Mouse (Mus musculus): ENCODE results near the gene Mcfd2.

Mcfd2 gene

DNA sequence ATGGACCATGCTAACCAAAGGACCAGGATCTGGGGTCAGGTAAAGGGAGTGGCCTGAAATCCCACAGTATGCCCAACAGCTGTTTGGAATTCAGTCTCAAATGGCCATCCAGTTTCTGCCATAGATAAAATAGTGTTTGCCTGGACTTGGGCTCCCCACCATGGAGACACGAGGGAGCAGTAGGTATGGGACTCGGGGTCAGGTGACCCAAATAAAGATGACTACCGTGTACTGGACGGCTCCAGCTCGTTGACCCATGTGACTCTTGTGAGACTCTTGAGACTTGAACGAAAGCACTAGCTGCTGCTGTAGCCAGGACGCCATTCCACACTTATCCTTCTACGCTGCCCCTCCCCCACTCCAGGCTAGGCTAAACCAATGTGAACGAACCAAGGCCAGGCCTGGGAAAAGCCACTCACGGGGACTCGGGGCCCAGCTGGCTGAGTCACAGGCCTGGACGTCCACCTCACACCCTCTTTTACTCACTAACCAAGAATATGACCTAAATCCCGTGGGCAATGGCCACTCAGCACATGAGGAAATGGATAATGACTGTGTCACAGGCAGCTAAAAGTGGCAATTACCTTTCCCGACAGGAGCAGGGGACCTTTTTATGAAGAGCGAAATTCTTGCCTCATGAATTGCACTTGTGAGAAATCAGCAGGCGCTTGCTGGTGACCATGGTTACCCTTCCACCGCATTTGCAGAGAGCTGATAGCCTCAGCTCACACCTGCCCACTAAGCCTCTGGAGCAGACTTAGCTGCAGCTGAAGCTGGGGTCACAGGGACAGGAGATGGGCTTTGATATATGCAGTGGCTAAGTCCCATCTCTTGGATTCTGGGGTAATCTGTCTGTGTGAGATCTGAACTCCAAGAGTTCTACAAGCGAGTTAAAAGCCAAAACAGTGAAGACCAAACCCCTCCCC lies 28.7 kb downstream of the Mcfd2 start:
- DNase-seq (ENCODE audit: low spot score in 2 of 2): no peak

DNA sequence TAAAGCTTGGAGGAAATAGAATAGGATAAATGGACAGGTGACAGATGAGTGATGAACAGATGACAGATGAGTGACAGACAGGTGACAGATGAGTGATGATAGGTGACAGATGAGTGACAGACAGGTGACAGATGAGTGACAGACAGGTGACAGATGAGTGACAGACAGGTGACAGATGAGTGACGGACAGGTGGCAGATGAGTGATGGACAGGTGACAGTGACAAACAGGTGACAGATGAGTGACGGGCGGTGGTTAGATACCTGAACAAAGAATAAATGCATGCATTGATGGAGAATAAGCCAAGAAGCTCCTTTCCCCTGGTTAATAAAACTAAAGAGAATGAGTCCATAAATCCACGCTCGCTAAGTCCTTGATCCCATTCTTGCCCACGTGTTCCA lies 30.7 kb downstream of the Mcfd2 start:
- DNase-seq (ENCODE audit: low spot score in 2 of 2): no peak

DNA sequence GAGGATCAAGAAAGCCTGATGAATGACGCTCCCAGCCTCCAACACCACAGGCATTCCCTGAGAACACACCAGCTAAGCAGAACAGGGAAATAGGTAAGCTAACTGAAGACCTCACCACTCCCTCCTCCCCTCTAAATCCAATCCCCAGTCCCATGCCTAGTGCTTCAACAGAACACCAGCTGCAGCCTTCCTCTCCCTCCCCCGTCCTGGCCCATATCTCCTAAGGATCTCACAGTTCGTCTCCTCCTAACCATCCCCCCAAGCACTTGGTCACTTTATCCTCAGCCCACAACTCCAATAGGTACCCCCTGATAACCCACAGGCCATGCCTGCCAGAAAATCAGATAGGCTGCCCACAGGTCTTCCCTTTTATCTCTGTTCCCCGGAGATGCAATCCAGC lies 37.9 kb downstream of the Mcfd2 start:
- DNase-seq (ENCODE audit: low spot score in 2 of 2): no peak

GRCm38 (mm10) chr17:87226079-87226640 lies 39.6 kb downstream of the Mcfd2 start:
- peak in 1 of 2 experiments; percentile 24 for DNase-seq (ENCODE audit: low spot score in 2 of 2)

DNA sequence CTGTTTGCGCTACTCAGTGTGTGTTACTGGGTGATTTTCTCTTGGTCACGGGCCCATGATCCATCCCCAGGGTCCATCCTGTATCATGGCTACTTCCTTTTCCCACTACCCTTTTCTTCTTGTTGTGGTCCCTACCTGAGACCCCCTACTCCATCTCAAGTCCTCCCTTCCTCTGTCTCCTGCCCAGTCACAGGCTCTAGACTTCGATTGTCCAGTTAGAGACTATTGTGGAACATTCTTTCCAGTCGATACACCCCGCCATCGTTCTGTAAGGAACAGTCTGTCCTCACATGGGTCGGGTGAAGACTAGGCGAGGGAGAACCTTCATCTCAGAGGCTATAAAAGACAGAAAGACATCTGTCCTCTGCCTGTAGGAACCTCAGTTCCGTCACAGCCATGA lies 40.4 kb downstream of the Mcfd2 start:
- no peak for DNase-seq (ENCODE audit: low spot score in 2 of 2)

DNA sequence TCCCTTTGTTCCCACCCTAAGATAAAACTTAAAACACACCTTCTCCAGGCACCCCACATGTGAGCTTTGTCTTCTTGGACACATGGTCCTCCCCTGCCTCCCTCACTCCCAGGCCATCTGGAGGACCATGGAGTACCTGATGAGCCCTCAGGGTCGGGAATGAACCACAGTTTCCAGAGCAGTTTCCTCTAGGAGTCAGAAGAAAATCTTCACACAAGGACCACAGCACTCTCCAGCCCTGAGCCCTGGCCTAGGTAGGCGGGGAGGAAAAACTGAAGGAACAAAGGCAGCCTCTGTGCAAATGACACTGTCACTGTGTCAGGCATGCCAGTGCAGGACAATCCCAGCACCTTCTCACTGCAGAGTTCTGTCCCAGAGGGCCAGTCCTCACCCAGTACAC lies 41.3 kb downstream of the Mcfd2 start:
- DNase-seq (ENCODE audit: low spot score in 2 of 2): no peak

- no peak for DNase-seq (ENCODE audit: low spot score in 2 of 2)
These were observed 46.3 kb downstream of the Mcfd2 start for GRCm38 (mm10) chr17:87219456-87219855.

DNA sequence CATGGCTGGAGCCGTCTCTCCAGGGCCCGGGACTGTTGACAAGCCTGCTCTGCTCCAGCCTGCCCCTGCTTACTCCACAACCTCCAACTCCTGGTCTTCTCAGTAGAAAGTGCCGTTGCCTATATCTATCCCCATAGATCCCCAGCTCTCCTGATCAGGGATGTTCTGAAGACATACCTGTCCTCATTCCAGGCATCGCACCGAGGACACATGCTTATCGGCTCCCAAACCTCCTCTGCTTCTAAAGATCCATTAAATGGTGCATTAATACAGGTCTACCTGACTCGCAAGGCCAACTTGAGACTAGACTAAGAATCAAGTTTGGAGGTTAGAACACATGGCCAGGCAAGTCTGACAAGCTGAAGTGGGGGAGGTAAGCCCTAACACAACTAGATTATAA lies 51.2 kb downstream of the Mcfd2 start:
- no peak for DNase-seq (ENCODE audit: low spot score in 2 of 2)

GRCm38 (mm10) chr17:87210525-87210924 lies 55.2 kb downstream of the Mcfd2 start:
- DNase-seq (ENCODE audit: low spot score in 2 of 2): no peak

DNA sequence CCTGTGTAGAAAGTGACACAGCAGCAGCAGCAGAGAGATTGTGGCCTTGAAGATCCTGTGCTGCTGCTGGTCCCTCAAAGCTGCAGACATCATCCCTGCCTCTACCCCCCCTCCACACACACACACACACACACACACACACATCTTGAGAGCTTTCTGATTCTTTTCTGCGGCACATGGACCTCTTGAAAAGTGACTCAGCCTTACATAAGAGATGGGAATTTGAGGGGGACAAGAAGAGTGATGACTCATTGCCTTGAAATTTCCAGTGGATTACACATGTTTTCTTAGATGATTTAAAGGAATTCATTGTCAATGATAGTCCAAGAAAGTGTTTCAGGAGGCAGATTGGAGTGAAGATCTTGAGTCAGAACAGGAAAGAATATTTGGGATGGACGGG lies 58.9 kb downstream of the Mcfd2 start:
- peak; percentile 37 to 55 for DNase-seq (ENCODE audit: low spot score in 2 of 2)
